Mouse (Mus musculus) yolk sac, embryonic 10.5 days (tissue): Measurements from ENCODE around the gene Mcm7.

ENCODE experiments used
- DNase-seq: peaks from one replicate; pipeline ENCODE4 v3.0.0-alpha.2; 2017; ENCODE audit warnings: low spot score

Gene Mcm7

DNA sequence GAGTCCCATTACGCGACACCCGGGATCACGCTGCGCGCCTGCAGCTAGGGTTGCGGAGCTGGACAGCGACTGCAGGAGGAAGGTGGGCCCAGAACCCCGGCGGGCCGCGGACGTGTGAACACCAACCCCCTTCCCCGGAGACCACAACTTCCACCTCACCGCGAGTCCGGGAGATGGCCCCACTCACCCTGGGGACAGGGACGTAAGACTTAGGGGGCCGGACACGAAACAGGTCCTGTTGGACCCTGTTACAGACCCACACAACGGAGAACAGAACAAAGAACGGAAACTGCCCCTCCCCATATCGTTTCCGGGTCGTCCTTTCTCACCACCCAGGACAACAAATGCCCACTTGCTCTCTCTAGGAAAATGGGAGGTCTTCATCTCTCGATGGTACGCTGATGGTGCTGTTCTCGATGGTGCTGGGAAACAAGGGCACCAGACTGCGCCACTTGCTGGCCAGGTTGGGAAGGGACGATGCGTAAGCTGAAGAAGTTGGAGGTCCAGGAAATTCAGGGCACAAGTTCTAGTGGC, 16.7 kb downstream of the Mcm7 start, which contains the start of gene Zfp113:
Zfp113 (minus strand) TSS at position 302 of the 534 bp plus-strand sequence.
- peak; percentile 94 for DNase-seq

DNA sequence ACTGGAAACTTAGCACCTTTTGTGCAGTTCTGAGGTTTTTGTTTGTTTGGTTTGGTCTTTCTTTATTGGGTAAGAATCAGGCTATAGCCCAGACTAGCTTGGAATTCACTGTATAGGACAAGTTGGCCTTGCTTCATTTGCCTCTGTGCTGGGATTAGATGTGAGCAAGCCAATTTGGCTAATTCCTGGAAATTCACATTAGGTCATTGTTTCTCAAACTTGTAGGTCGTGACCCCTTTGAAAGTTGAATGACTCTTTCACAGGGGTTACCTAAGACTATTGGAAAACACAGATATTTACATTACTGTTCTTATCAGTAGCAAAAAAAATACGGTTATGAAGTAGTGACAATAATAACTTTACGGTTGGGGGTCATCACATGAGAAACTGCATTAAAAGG, 17.8 kb downstream of the Mcm7 start:
- no peak for DNase-seq

- no peak for DNase-seq
Observed at GRCm38 (mm10) chr5:138138585-138138984, 33.6 kb downstream of the Mcm7 start.

DNA sequence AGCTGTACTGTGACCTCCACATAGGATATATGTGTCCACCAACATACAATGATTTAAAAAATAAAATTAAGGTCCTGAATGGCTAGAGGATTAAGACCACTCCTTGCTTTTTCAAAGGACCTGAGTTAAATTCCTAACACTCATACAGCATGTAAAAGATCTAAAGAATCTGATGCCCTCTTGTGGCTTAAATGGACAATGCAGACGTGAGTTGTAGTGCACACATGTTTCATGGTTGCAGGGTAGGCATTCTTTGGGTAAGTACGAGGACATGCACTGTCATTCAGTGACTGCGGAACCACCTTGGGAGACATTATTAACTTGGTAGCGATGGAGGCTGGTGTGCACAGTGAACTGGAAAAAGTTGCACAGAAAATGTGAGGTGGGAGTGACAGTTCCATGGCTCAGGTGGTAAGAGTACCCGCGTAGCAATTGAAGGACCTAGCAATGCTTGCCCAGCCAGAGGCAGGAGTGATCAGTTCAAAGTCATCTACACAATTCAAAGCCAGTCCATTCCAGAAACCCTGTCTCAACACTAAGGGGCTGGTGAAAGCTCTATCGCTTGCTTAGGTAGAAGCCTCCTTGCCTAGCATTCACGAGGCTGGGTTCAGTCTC, 34.2 kb downstream of the Mcm7 start:
- DNase-seq, result peak; percentile 15

DNA sequence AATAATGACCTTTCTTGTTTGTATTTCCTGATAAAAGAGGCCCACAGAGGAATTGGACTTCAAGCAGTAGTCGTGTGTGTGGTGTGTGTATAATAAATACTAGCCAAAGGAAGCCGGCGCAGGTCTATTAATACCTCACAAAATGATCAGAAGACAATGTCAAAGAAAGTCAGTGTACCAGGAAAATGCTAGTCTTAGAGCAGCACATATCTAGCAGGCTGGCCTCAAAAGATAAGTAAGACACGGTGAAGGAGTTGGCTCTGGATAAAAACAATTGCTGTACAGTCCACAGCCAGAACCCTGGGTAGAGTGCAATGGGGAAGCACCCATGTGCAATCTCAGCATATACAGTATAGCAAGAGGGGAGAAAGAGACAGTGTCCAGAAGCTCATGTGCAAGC, 35.0 kb downstream of the Mcm7 start:
- no peak for DNase-seq

DNA sequence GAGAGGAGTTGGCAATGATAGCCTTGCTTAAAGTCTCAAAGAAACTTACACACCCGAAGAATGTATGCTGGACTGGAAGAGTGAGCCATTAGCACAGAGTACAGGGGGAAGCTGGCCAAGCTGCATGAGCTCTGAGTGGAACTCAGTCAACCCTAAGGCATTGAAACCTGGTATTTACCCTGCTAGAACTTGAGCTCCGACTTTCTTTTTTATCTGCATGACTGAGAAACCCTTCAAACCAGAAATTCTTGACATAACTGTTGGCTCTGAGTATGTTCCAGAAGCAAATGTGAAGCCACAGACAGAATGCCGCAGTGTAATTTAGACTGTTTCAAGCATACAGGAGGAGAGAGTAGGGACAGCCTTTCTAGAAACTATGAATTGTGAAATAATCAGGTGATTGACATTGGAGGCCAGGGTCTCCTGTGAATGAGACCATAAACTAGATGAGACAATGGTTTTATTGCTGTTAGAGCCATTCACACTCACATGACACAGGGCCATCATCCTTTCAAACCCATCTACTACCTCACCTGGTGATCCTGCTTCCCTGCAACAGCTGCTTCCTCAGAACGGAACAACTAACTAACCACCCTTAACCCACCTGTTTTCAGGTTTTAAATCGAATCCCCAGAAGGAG, 39.7 kb downstream of the Mcm7 start:
- DNase-seq, result no peak

GRCm38 (mm10) chr5:138118041-138118440, 54.2 kb downstream of the Mcm7 start:
- DNase-seq, result no peak

DNA sequence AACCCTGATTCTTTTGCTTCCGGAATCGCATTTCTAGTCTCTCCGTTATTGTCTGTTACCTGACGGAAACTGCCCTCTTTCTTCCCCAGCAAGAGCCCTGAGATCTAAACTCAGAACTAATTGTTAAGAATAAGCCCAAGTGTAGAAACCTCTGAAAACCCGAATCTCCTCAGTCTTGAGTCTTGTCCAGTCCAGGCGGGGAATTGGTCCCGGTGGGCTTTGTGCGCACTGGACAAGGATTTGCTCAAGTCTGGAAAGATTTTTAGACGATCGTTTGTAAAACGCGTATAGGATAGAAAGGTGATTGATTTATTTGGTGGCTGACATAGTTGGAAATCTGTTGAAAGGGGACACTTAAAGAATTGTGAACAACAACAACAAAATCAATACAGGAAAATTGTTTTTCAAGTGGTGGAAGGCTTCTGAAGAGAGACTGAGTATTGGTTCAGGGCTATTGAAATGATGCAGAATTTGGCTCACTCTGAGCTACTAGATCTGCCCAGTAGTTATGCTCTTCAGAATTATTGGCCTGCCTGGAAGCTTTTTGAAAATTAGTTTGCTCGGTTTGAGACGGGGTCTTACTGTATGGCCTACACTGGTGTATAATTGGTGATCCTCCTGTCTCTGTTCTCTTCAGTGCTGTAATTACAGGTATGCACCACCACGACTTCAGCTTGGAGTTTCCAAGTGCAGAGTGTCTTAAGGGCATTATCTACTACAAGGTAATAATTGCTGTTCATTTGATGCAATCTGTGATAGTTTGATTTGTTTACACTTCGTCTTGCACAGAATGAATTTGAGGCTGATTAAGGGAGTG, 54.8 kb downstream of the Mcm7 start:
- no peak for DNase-seq

GRCm38 (mm10) chr5:138116255-138117198, 55.7 kb downstream of the Mcm7 start, which contains the start of gene Zscan21:
Gene Zscan21 (plus strand): TSS chr5:138116903.
- DNase-seq, result peak; percentile 90
